Mouse (Mus musculus) ES-E14 (cell line): ENCODE measurements around the gene Psapl1. TPM values are rescaled to one million over a fixed set of nuclear protein-coding genes. Genes with fewer than 3 reads are reported as not detected.

Experiments
- DNase-seq: peaks from one replicate; pipeline ENCODE4 v3.0.0-alpha.2; 2013; ENCODE audit warnings: low read depth, low spot score
- H3K27ac ChIP-seq: 2 replicates; pipeline ENCODE4 v1.5.1; 2012; ENCODE audit warnings: low read depth, mild to moderate bottlenecking, low read length, moderate library complexity, mixed read lengths; ENCODE audit not compliant: poor library complexity, insufficient read depth, severe bottlenecking
- H3K36me3 ChIP-seq: 2 replicates; pipeline ENCODE4 v1.6.1; 2012; ENCODE audit warnings: mild to moderate bottlenecking, low read length, moderate library complexity, mixed read lengths; ENCODE audit not compliant: control insufficient read depth, poor library complexity, insufficient read depth, severe bottlenecking
- H3K4me1 ChIP-seq, 2 experiments: fragments of 150-350 bp in 1 of 2; sonication (generic) in 1 of 2; 2 replicates each; pipeline ENCODE4 v1.6.1; 2012; ENCODE audit warnings: low read length in 2 of 2, mild to moderate bottlenecking in 1 of 2, mixed read lengths in 1 of 2; ENCODE audit not compliant: control insufficient read depth in 2 of 2, insufficient read depth in 2 of 2, poor library complexity in 1 of 2
- H3K4me3 ChIP-seq, 2 experiments: fragments of 150-350 bp in 1 of 2; sonication (generic) in 1 of 2; 2 replicates each; pipeline ENCODE4 v1.5.1; 2012; ENCODE audit warnings: low read length in 2 of 2, low read depth in 1 of 2, mild to moderate bottlenecking in 1 of 2, mixed read lengths in 1 of 2; ENCODE audit not compliant: insufficient read depth in 1 of 2, poor library complexity in 1 of 2, severe bottlenecking in 1 of 2
- H3K9ac ChIP-seq: 2 replicates; pipeline ENCODE4 v1.6.1; 2012; ENCODE audit warnings: low read depth, mild to moderate bottlenecking, low read length, mixed read lengths; ENCODE audit not compliant: poor library complexity, insufficient read depth, severe bottlenecking
- H3K9me3 ChIP-seq: fragments of 150-350 bp; sonication (generic); 2 replicates; pipeline ENCODE4 v1.6.1; 2012; ENCODE audit warnings: low read depth, mild to moderate bottlenecking, low read length; ENCODE audit not compliant: control insufficient read depth, insufficient read depth
- CHD2 ChIP-seq: IDR thresholded peaks from 2 replicates; pipeline ENCODE4 v1.6.1; 2014; ENCODE audit warnings: mild to moderate bottlenecking, low read depth, low read length, inconsistent platforms
- HCFC1 ChIP-seq: IDR thresholded peaks from 2 replicates; pipeline ENCODE4 v1.6.1; 2012; ENCODE audit warnings: low read length, inconsistent platforms, borderline replicate concordance; ENCODE audit not compliant: insufficient read depth
- MAFK ChIP-seq: IDR thresholded peaks from 2 replicates; pipeline ENCODE4 v1.6.1; 2014; ENCODE audit warnings: mild to moderate bottlenecking, low read depth, low read length, inconsistent platforms; ENCODE audit not compliant: insufficient read depth
- ZC3H11A ChIP-seq: IDR thresholded peaks from 2 replicates; pipeline ENCODE4 v1.6.1; 2012; ENCODE audit warnings: low read depth, mild to moderate bottlenecking, inconsistent platforms, low read length, borderline replicate concordance
- ZNF384 ChIP-seq: IDR thresholded peaks from 2 replicates; pipeline ENCODE4 v1.6.1; 2012; ENCODE audit warnings: low read depth, low read length, inconsistent platforms
- in situ Hi-C, 2 experiments: fragments of 600-800 bp; cut with MboI; formaldehyde crosslinking; loops; one replicate each; pipeline ENCODE4 v1.15.1; 2025; ENCODE audit warnings: low sequenced_read_pairs in 2 of 2, inconsistent platforms in 1 of 2; ENCODE audit not compliant: unreplicated experiment in 2 of 2
- total RNA-seq: library from RNA; depleted of rRNA; stranded (reverse); fragments of 300-350 nt; gene quantifications from 2 replicates; pipeline ENCODE4 v1.2.3, GENCODE M21; 2012

Psapl1 gene
- total RNA-seq, 1 experiment, result not detected

GRCm38 (mm10) chr5:36186294-36187053, 17.3 kb upstream of the Psapl1 start:
- in situ Hi-C loops, result no loop called here
- TF ChIP-seq MAFK, result no peak
- no peak for TF ChIP-seq ZNF384
- no peak for TF ChIP-seq ZC3H11A
- no peak for TF ChIP-seq HCFC1
- TF ChIP-seq CHD2, result no peak

GRCm38 (mm10) chr5:36188310-36188709, 15.5 kb upstream of the Psapl1 start:
- H3K27ac ChIP-seq, result no peak overlapping the region
- in situ Hi-C loops, result no loop called here
- no peak overlapping the region for H3K9ac ChIP-seq
- H3K36me3 ChIP-seq, result no peaks in the 10 kb centered on the region
- no peaks in the 10 kb centered on the region for H3K9me3 ChIP-seq
- H3K4me1 ChIP-seq, result no peaks in the 10 kb centered on the region
- no peak for DNase-seq
- TF ChIP-seq HCFC1, result no peak
- TF ChIP-seq ZC3H11A, result no peak
- no peak for TF ChIP-seq MAFK
- H3K4me3 ChIP-seq, result no peak overlapping the region

More at GRCm38 (mm10) chr5:36186294-36187053, 17.3 kb upstream of the Psapl1 start:
- DNase-seq, result no peak
- no peaks in the 10 kb centered on the region for H3K9me3 ChIP-seq
- no peaks in the 10 kb centered on the region for H3K4me1 ChIP-seq
- H3K27ac ChIP-seq, result no peak overlapping the region
- H3K4me3 ChIP-seq, result no peak overlapping the region
- H3K36me3 ChIP-seq, result no peaks in the 10 kb centered on the region
- H3K9ac ChIP-seq, result no peak overlapping the region

DNA sequence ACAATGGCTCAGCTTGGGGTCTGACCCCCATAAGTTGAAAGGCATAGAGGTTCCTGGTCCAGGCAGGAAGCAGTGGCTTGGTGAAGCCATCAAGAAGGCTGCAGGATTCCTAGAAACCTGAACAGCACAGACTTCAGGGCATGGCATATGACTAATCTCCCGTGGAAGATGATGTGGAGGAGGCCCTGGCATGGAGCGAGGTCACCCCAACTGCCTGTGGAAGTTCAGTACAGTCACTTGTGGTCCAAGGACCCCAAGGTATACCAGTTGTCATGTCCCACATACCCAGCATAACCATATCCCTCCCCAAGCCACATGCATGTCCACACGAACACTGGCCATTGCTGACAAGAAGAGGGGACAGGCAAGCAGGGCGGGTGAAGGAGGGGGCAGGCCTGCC, 12.5 kb upstream of the Psapl1 start:
- Histone ChIP-seq H3K27ac (no peak overlapping the region), H3K9me3 (no peaks in the 10 kb centered on the region), H3K4me1 (no peaks in the 10 kb centered on the region), H3K36me3 (no peaks in the 10 kb centered on the region), H3K9ac (no peak overlapping the region), H3K4me3 (no peak overlapping the region)
- TF ChIP-seq ZNF384, result no peak
- TF ChIP-seq ZC3H11A, result no peak
- no peak for TF ChIP-seq CHD2
- no peak for TF ChIP-seq MAFK
- TF ChIP-seq HCFC1, result no peak
- in situ Hi-C loops, result no loop called here
- DNase-seq, result no peak

DNA sequence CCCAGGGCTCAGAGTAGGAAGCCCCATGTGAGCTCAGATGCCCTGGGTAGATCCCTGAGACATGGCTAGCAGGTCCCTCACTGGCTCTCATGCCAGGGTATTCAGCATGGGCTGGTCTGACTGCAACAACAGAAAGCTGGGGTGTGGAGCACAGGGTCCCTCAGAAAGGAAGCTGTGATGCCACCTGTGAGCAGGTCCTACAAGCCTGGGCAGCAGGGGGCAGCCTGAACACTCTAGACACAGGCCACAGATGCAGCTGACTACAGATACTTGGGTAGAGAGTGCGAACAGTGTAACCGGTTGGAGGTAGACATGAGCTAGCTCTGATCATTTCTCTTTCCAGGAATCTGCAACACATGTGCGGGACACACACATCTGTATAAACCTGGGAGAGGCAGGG, 11.9 kb upstream of the Psapl1 start:
- DNase-seq, result no peak
- in situ Hi-C loops, result no loop called here

DNA sequence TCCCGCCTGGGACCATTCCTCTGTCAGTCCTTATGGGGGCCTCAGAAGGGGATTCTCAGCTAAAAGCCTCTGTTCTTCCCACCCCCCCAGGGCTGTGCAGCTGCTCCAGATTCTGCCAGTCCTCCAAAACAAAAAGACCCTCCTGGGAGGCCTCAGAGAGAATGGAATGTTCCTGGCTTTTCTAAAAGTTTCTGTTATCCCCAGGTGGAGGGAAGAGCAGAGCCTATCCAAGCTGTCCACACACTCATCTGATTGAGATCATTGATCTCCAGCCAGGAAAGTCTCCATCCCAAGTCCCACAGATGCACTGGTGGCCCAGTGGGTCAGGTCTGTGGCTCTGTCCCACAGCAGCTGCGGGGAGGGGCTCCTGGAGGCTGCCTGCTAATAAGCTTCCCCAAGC, 11.1 kb upstream of the Psapl1 start:
- no peak for TF ChIP-seq ZC3H11A
- no peak for TF ChIP-seq ZNF384
- no peak for TF ChIP-seq CHD2
- no peak for TF ChIP-seq HCFC1
- TF ChIP-seq MAFK, result no peak

More for the DNA sequence above, 11.9 kb upstream of the Psapl1 start:
- TF ChIP-seq ZC3H11A, result no peak
- TF ChIP-seq CHD2, result no peak
- no peak for TF ChIP-seq MAFK
- no peak for TF ChIP-seq HCFC1
- no peak for TF ChIP-seq ZNF384
- Histone ChIP-seq H3K36me3 (no peaks in the 10 kb centered on the region), H3K9me3 (no peaks in the 10 kb centered on the region), H3K9ac (no peak overlapping the region), H3K4me1 (no peaks in the 10 kb centered on the region), H3K4me3 (no peak overlapping the region), H3K27ac (no peak overlapping the region)

More for the DNA sequence above, 11.1 kb upstream of the Psapl1 start:
- in situ Hi-C loops, result no loop called here
- Histone ChIP-seq H3K4me3 (no peak overlapping the region), H3K9me3 (no peaks in the 10 kb centered on the region), H3K4me1 (no peaks in the 10 kb centered on the region), H3K36me3 (no peaks in the 10 kb centered on the region), H3K9ac (no peak overlapping the region), H3K27ac (no peak overlapping the region)
- no peak for DNase-seq
